ENCODE assay signal across 8 mouse cellular contexts in the genomic region with DNA sequence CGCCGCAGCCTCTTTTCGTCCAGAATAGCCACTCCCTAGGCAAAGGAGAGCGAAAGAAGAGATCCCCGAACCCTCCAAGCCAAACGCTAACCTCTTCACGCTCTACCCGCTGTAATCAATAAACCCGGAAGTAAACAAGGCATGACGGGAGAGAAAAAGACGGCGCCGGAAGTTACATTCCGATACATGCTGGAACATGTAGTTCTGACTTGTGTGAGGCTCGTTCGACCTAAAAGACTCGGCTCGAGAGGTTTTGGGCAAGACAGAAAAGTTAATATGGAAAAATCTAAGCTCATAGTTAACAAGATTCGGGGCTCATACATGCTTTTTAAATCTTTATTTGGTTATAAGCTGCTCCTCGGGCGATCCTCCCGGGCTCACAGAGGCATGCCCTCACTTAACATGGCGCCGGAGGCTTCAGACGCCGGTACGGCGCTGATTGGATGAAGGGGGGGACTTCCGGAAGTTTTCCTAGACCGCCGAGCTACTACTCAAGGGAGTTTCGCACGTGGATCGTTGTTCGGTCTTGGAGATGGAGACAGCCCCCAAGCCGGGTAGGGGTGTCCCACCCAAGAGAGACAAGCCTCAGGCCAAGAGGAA. TPM values are rescaled to one million over a fixed set of nuclear protein-coding genes. Genes with fewer than 3 reads are reported as not detected.
DNase-seq lines count a peak whose midpoint lies in the region; ATAC-seq and TF ChIP-seq lines count a peak whose summit lies in the region.

A gene (minus strand): TSS at position 138 of the 600 bp plus-strand sequence.
A gene (plus strand): TSS at position 455 of the 600 bp plus-strand sequence.

- no peak for TF ChIP-seq CTCF in gastrocnemius, adult 2 months (IDR thresholded peaks at IDR 0.05)

- peak within 1 kb of the TSS; percentile 97 for H3K4me3 ChIP-seq in gastrocnemius, adult 2 months
- peak within 1 kb of the TSS; percentile 86 for H3K4me3 ChIP-seq in hindbrain, embryonic 16.5 days (ENCODE audit: low read length)

- H3K4me1 ChIP-seq in hindbrain, embryonic 16.5 days (ENCODE audit: control insufficient read depth, insufficient read depth, low read depth, low read length): peaks cover 22% of the 10 kb centered on the region

- ATAC-seq in activated CD4-positive, CD25-positive, alpha-beta regulatory T cell, adult 4 months: peak; percentile 94
- peak; percentile 92 for ATAC-seq in common myeloid progenitor, adult 5-6 weeks (replicated peaks; ENCODE audit: low read depth, poor library complexity, severe bottlenecking)
- peak; percentile 92 for ATAC-seq in hindbrain, embryonic 16.5 days

- peaks cover 15% of the 10 kb centered on the region for H3K36me3 ChIP-seq in hindbrain, embryonic 16.5 days (ENCODE audit: control insufficient read depth, insufficient read depth, low read length)

- intact Hi-C loops in gastrocnemius, adult 2 months (cut with DNase I): loop anchor here (2.0 kb wide), 1 partner anchor 14 kb away; a partner anchor contains a TSS

- H3K27me3 ChIP-seq in hindbrain, embryonic 16.5 days (replicated peaks; ENCODE audit: control insufficient read depth, insufficient read depth, low read length): no peaks in the 10 kb centered on the region

- peak within 1 kb of the TSS; percentile 85 for H3K9ac ChIP-seq in hindbrain, embryonic 16.5 days (ENCODE audit: low read depth, low read length)

- peak within 1 kb of the TSS; percentile 97 for H3K4me2 ChIP-seq in hindbrain, embryonic 16.5 days (ENCODE audit: low read length)

- peak within 1 kb of the TSS; percentile 96 for H3K27ac ChIP-seq in gastrocnemius, adult 2 months
- peak within 1 kb of the TSS; percentile 66; the same call in 1 of the 2 replicates for H3K27ac ChIP-seq in hindbrain, embryonic 16.5 days (ENCODE audit: low read depth, low read length)

- under 1% methylated on average over 36 of the region's 36 CpGs for WGBS in hindbrain, embryonic 16.5 days

- H3K9me3 ChIP-seq in hindbrain, embryonic 16.5 days (ENCODE audit: control insufficient read depth, low read length): no peaks in the 10 kb centered on the region

- DNase-seq in gastrocnemius, adult 2 months: peak; percentile 92
- DNase-seq in left cerebral cortex, adult 11 months (ENCODE audit: low spot score): peak; percentile 83
- DNase-seq in lung, postnatal 36 days: peak; percentile 94
- DNase-seq in retina, postnatal 1 day: peak; percentile 98
- no peak for DNase-seq in urinary bladder, adult 2 months (ENCODE audit: low spot score)

RNA-seq across cellular contexts. Expression of the first gene that starts in this region (rescaled TPM):
- polyA plus RNA-seq in activated CD4-positive, CD25-positive, alpha-beta regulatory T cell, adult 4 months (2017; shearing (Covaris generic)): 100 to 1,000 TPM; 113 to 146 TPM
- 128 and 170 TPM in 2 replicates for total RNA-seq in common myeloid progenitor, adult 5-6 weeks (2017)
- 10 to 100 TPM; 51.2 to 67.6 TPM for total RNA-seq in gastrocnemius, adult 2 months (2021)
- 183 and 189 TPM in 2 replicates for polyA plus RNA-seq in hindbrain, embryonic 16.5 days (2015; fragmentation: Nextera tagmentation; extraction: Ambion mirVana)
- 86.5 and 87.2 TPM in 2 replicates for polyA plus RNA-seq in urinary bladder, adult 2 months (2012; rRNA removed)

RNA-seq across cellular contexts. Expression of the second gene that starts in this region (rescaled TPM):
- 10 to 100 TPM; 11.8 to 16.6 TPM for polyA plus RNA-seq in activated CD4-positive, CD25-positive, alpha-beta regulatory T cell, adult 4 months (2017; shearing (Covaris generic))
- 50.0 and 62.5 TPM in 2 replicates for total RNA-seq in common myeloid progenitor, adult 5-6 weeks (2017)
- 1 to 10 TPM; 8.6 to 8.8 TPM for total RNA-seq in gastrocnemius, adult 2 months (2021)
- polyA plus RNA-seq in hindbrain, embryonic 16.5 days (2015; fragmentation: Nextera tagmentation; extraction: Ambion mirVana): 20.7 and 23.5 TPM in 2 replicates
- 15.8 and 17.2 TPM in 2 replicates for polyA plus RNA-seq in urinary bladder, adult 2 months (2012; rRNA removed)
